Mouse (Mus musculus): Measurements from ENCODE around the gene Gpr85. TPM values are rescaled to one million over a fixed set of nuclear protein-coding genes. Genes with fewer than 3 reads are reported as not detected.

Gene Gpr85
- polyA plus RNA-seq, 1 experiment from 2014 or later, result 26.5 TPM

DNA sequence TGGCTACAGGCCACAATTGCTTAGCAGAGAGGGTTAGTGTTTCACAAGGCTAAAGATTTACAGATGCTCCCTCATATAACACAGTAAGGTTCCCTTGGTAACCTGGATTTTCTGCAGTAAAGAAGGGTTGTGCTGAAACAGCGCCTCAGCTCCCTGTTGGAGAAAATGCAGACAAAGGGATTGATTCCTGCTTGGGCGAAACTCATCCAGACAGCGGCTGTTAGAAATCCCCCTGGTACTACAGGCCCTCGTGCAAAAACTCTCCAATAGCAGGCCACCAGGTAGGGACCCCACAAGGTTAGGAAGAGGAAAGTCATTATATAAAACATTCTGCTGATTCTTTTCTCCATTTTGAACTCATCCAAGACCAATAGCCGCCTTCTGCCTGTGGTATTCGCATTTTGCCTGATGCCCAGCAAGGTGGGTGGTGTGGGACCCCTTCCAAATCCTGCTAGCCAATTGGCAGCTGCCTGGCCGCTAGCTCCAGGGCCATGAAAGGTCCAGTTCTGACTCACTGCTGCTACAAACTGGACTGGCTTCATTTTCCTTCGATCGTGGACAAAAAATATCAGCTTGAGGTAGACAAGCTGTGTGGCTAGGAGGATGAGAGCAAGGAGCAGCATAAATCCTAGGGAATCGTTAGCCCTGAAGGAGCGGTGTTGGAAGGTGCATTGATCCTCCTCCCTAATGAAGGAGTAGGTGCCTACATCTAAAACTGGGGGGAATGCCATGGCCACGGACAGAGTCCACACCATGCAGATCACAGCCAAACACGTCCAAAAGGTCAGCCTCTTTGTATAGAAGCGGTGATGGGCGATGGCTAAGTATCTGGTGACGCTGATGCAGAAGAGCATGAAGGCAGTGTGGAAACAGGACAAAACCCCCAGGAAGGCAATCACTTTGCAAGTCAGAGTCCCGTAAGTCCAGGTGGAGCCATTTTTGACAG lies 3.7 kb downstream of the Gpr85 start:
- ATAC-seq (ENCODE audit: low FRiP score), result 0 out of 2 replicates have a peak, but pooled peaks have one; percentile 3
- Histone ChIP-seq H3K27me3 (ENCODE audit: control insufficient read depth, insufficient read depth, low read length) (no peaks in the 10 kb centered on the region), H3K27ac (ENCODE audit: low read depth, low read length) (peak overlapping the region; percentile 20; the same call in 1 of the 2 replicates), H3K9me3 (ENCODE audit: control insufficient read depth, low read length) (no peaks in the 10 kb centered on the region), H3K4me1 (ENCODE audit: control insufficient read depth, insufficient read depth, low read length) (peaks cover 12% of the 10 kb centered on the region; the same call in 1 of the 2 replicates), H3K4me3 (ENCODE audit: low read depth, low read length) (peak overlapping the region; percentile 7; the same call in 1 of the 2 replicates), H3K4me2 (peak overlapping the region; percentile 82), H3K9ac (ENCODE audit: low read length) (peak overlapping the region; percentile 54), H3K36me3 (ENCODE audit: control insufficient read depth, insufficient read depth, low read length) (no peaks in the 10 kb centered on the region)
- WGBS, result 45% methylated on average over 17 of the region's 17 CpGs
- DNase-seq (ENCODE audit: low spot score, missing footprints), result peak; percentile 88

DNA sequence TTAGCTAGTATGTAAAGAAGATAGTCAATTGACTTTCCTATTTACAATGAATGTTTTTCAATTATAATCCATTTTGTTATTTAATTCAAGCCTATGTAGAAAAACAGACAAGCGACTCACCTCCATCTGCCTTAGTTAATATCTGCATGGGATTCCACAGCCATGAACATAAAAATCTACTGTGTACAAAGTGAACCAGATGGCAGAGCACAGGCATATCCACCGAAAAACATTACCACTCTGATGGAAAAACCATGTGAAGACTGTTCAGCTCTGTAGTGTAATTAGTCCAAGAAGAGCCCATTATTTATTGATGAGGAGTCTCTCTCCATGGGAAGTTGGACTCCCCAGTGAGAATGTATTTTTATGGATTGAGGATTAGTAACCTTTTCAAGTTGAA lies 7.0 kb downstream of the Gpr85 start:
- ATAC-seq (ENCODE audit: low FRiP score) (no peak), DNase-seq (ENCODE audit: low spot score, missing footprints) (no peak)
- H3K9ac ChIP-seq (ENCODE audit: low read length), result no peak overlapping the region
- H3K4me1 ChIP-seq (ENCODE audit: control insufficient read depth, insufficient read depth, low read length), result peaks cover 12% of the 10 kb centered on the region; the same call in 1 of the 2 replicates
- H3K27ac ChIP-seq (ENCODE audit: low read depth, low read length), result no peak overlapping the region
- H3K4me2 ChIP-seq, result no peak overlapping the region
- no peaks in the 10 kb centered on the region for H3K27me3 ChIP-seq (ENCODE audit: control insufficient read depth, insufficient read depth, low read length)
- no peaks in the 10 kb centered on the region for H3K36me3 ChIP-seq (ENCODE audit: control insufficient read depth, insufficient read depth, low read length)
- no peak overlapping the region for H3K4me3 ChIP-seq (ENCODE audit: low read depth, low read length)
- no peaks in the 10 kb centered on the region for H3K9me3 ChIP-seq (ENCODE audit: control insufficient read depth, low read length)
- WGBS, result 63% methylated on average over 2 of the region's 2 CpGs

DNA sequence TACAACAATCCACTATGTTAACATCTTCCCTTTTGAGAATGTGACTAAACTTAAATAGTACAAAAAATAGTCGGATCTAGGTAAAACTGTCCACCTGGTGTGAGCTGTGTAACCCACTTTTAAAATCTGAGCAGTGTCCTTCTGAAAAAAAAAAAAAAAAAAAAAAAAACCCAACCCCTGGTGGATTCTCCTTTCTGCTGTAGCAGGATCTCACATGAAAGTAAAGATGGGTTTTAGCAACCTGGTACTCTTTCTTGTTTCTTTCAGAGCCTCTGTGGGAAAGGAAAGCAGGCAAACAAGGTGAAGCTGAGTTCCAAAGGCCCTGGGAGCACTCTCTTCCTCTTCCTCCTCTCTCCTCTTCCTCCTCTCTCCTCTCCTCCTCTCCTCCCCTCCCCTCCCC lies 10.9 kb downstream of the Gpr85 start:
- Histone ChIP-seq H3K27ac (ENCODE audit: low read depth, low read length) (no peak overlapping the region), H3K4me2 (no peak overlapping the region), H3K9me3 (ENCODE audit: control insufficient read depth, low read length) (no peaks in the 10 kb centered on the region), H3K9ac (ENCODE audit: low read length) (no peak overlapping the region), H3K4me3 (ENCODE audit: low read depth, low read length) (no peak overlapping the region), H3K36me3 (ENCODE audit: control insufficient read depth, insufficient read depth, low read length) (no peaks in the 10 kb centered on the region), H3K27me3 (ENCODE audit: control insufficient read depth, insufficient read depth, low read length) (no peaks in the 10 kb centered on the region), H3K4me1 (ENCODE audit: control insufficient read depth, insufficient read depth, low read length) (no peaks in the 10 kb centered on the region)
- DNase-seq (ENCODE audit: low spot score, missing footprints) (no peak), ATAC-seq (ENCODE audit: low FRiP score) (no peak)
- WGBS, result 75% methylated on average over 1 of the region's 1 CpGs

- no peaks in the 10 kb centered on the region for H3K27me3 ChIP-seq (ENCODE audit: control insufficient read depth, insufficient read depth, low read length)
- no peak overlapping the region for H3K4me3 ChIP-seq (ENCODE audit: low read depth, low read length)
- ATAC-seq (ENCODE audit: low FRiP score) (no peak), DNase-seq (ENCODE audit: low spot score, missing footprints) (no peak)
- no peaks in the 10 kb centered on the region for H3K36me3 ChIP-seq (ENCODE audit: control insufficient read depth, insufficient read depth, low read length)
- no peaks in the 10 kb centered on the region for H3K4me1 ChIP-seq (ENCODE audit: control insufficient read depth, insufficient read depth, low read length)
- H3K4me2 ChIP-seq, result no peak overlapping the region
- H3K9ac ChIP-seq (ENCODE audit: low read length), result no peak overlapping the region
- no peaks in the 10 kb centered on the region for H3K9me3 ChIP-seq (ENCODE audit: control insufficient read depth, low read length)
- H3K27ac ChIP-seq (ENCODE audit: low read depth, low read length), result no peak overlapping the region
Observed at GRCm38 (mm10) chr6:13816661-13817060, 23.1 kb downstream of the Gpr85 start.

DNA sequence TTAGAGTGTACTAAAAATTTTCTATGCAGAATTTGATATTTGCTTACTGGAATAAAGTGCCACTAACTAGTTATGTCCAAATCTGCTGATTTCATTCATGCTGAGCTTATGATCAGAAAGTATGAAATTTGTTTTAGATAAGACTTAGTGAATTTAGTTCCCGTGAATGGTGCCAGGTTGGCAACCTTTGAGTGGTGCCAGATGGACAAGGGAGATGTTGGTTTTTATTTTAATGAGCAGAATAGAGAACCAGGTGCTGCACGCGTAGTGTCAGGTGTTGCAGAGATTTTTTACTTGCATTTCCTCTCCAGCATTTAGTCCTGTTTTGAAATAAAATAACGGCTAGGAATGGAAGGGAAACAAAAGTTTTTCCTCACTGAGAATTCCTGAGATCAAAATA lies 27.6 kb downstream of the Gpr85 start:
- H3K36me3 ChIP-seq (ENCODE audit: control insufficient read depth, insufficient read depth, low read length), result no peaks in the 10 kb centered on the region
- H3K4me3 ChIP-seq (ENCODE audit: low read depth, low read length), result no peak overlapping the region
- ATAC-seq (ENCODE audit: low FRiP score), result no peak
- no peaks in the 10 kb centered on the region for H3K27me3 ChIP-seq (ENCODE audit: control insufficient read depth, insufficient read depth, low read length)
- no peaks in the 10 kb centered on the region for H3K4me1 ChIP-seq (ENCODE audit: control insufficient read depth, insufficient read depth, low read length)
- no peak overlapping the region for H3K9ac ChIP-seq (ENCODE audit: low read length)
- H3K9me3 ChIP-seq (ENCODE audit: control insufficient read depth, low read length), result no peaks in the 10 kb centered on the region
- no peak overlapping the region for H3K27ac ChIP-seq (ENCODE audit: low read depth, low read length)
- WGBS, result 89% methylated on average over 4 of the region's 4 CpGs
- H3K4me2 ChIP-seq, result no peak overlapping the region
- no peak for DNase-seq (ENCODE audit: low spot score, missing footprints)

DNA sequence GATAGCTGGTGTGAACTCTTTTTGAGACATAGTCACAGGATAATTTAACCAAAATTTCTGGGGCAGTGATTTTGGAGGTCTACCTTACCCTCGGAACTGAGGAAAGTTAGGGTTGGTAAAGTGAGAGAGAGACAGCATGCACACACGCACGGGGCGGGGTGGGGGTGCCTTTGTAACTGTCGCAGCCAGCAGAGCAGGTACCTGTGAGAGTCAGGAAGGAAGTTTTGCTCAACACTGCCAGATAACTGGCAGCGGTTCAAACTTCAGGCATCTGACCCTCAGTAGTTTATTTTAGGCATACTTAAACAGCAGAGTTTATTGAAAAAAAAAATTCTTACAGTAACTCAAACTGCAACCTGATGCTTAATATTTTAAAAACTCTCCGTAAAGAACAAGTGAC lies 39.7 kb downstream of the Gpr85 start:
- DNase-seq (ENCODE audit: low spot score, missing footprints), result no peak
- Histone ChIP-seq H3K27me3 (ENCODE audit: control insufficient read depth, insufficient read depth, low read length) (no peaks in the 10 kb centered on the region), H3K9ac (ENCODE audit: low read length) (no peak overlapping the region), H3K9me3 (ENCODE audit: control insufficient read depth, low read length) (no peaks in the 10 kb centered on the region), H3K4me1 (ENCODE audit: control insufficient read depth, insufficient read depth, low read length) (no peaks in the 10 kb centered on the region), H3K4me2 (no peak overlapping the region), H3K27ac (ENCODE audit: low read depth, low read length) (no peak overlapping the region), H3K4me3 (ENCODE audit: low read depth, low read length) (no peak overlapping the region), H3K36me3 (ENCODE audit: control insufficient read depth, insufficient read depth, low read length) (no peaks in the 10 kb centered on the region)
- 72% methylated on average over 7 of the region's 7 CpGs for WGBS
- ATAC-seq (ENCODE audit: low FRiP score), result no peak

DNA sequence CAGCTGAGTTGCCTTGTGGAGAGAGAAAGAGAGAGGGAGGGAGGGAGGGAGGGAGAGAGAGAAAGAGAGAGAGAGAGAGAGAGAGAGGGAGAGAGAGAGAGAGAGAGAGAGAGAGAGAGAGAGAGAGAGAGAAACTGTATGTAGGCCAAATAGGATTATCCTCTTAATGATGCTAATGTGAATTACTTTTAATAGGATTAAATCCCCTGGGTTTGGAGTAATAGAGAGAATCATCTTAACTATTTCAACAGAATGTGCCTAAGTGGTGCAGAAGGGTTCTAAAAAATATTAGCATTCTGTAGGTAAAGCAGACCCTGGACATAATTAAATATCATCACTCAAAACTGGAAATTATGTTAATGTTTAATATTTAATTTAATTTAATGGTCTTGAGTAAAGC lies 42.4 kb downstream of the Gpr85 start:
- Histone ChIP-seq H3K4me1 (ENCODE audit: control insufficient read depth, insufficient read depth, low read length) (no peaks in the 10 kb centered on the region), H3K27me3 (ENCODE audit: control insufficient read depth, insufficient read depth, low read length) (no peaks in the 10 kb centered on the region)
- ATAC-seq (ENCODE audit: low FRiP score), result no peak

More for the DNA sequence above, 42.4 kb downstream of the Gpr85 start:
- Histone ChIP-seq H3K27ac (ENCODE audit: low read depth, low read length) (no peak overlapping the region), H3K9ac (ENCODE audit: low read length) (no peak overlapping the region), H3K4me3 (ENCODE audit: low read depth, low read length) (no peak overlapping the region), H3K4me2 (no peak overlapping the region), H3K36me3 (ENCODE audit: control insufficient read depth, insufficient read depth, low read length) (no peaks in the 10 kb centered on the region), H3K9me3 (ENCODE audit: control insufficient read depth, low read length) (no peaks in the 10 kb centered on the region)
- no peak for DNase-seq (ENCODE audit: low spot score, missing footprints)

Other genes with a start within 250 kb of the Gpr85 start
- gene Tmem168, start 231.8 kb downstream of the Gpr85 start, polyA plus RNA-seq (2014; fragmentation: Nextera tagmentation; extraction: Ambion mirVana), result 37.2 and 40.4 TPM in 2 replicates
- gene Bmt2, start 162.0 kb downstream of the Gpr85 start, polyA plus RNA-seq (2014; fragmentation: Nextera tagmentation; extraction: Ambion mirVana), result 26.5 and 29.1 TPM in 2 replicates
- gene 2610001J05Rik, start 31.6 kb upstream of the Gpr85 start, polyA plus RNA-seq (2014; fragmentation: Nextera tagmentation; extraction: Ambion mirVana), result 96.1 and 97.6 TPM in 2 replicates

All from midbrain, embryonic 11.5 days (tissue).